Mouse (Mus musculus) liver, embryonic 12.5 days (tissue): ENCODE results near the gene Hnrnpa2b1. TPM values are rescaled to one million over a fixed set of nuclear protein-coding genes. Genes with fewer than 3 reads are reported as not detected.
A peak's percentile ranks its signal among the peaks of the same experiment; 100 is the strongest.

Experiments used
- ATAC-seq: fragments of 200-750 bp; cut with Nextera tagmentation; 2 replicates; pipeline ENCODE4 v1.8.0; 2017; ENCODE audit warnings: moderate number of reproducible peaks, mild to moderate bottlenecking, moderate library complexity
- H3K27ac ChIP-seq: fragments of 300-500 bp; sonication (generic); 2 replicates; pipeline ENCODE4 v1.5.1; 2016; ENCODE audit warnings: mild to moderate bottlenecking
- H3K27me3 ChIP-seq: fragments of 300-500 bp; sonication (generic); replicated peaks from 2 replicates; pipeline ENCODE4 v1.6.1; 2016; ENCODE audit warnings: mild to moderate bottlenecking, moderate library complexity
- H3K36me3 ChIP-seq: fragments of 300-500 bp; sonication (generic); 2 replicates; pipeline ENCODE4 v1.6.1; 2016; ENCODE audit warnings: mild to moderate bottlenecking, moderate library complexity
- H3K4me1 ChIP-seq: fragments of 300-500 bp; sonication (generic); 2 replicates; pipeline ENCODE4 v1.6.1; 2016
- H3K4me2 ChIP-seq: fragments of 300-500 bp; sonication (generic); 2 replicates; pipeline ENCODE4 v1.6.1; 2016; ENCODE audit warnings: mild to moderate bottlenecking, moderate library complexity
- H3K4me3 ChIP-seq: fragments of 300-500 bp; sonication (generic); 2 replicates; pipeline ENCODE4 v1.5.1; 2016; ENCODE audit warnings: mild to moderate bottlenecking, moderate library complexity
- H3K9ac ChIP-seq: fragments of 300-500 bp; sonication (generic); 2 replicates; pipeline ENCODE4 v1.6.1; 2016; ENCODE audit warnings: mild to moderate bottlenecking, moderate library complexity
- H3K9me3 ChIP-seq: fragments of 300-500 bp; sonication (generic); replicated peaks from 2 replicates; pipeline ENCODE4 v1.6.1; 2016; ENCODE audit warnings: mild to moderate bottlenecking, moderate library complexity
- WGBS: fragments of 180-500 bp; shearing (Covaris S2); methylation state at CpG from one replicate; pipeline ENCODE4 v1.1.7; 2016; ENCODE audit not compliant: insufficient replicate concordance; 5-methylcytosine and 5-hydroxymethylcytosine counted together
- polyA plus RNA-seq: library from polyadenylated mRNA; unstranded; fragments of >200 nt; fragmentation: Nextera tagmentation; extraction: Ambion mirVana; gene quantifications from 2 replicates; pipeline ENCODE4 v1.2.1, GENCODE M21; 2016

Gene Hnrnpa2b1
- 1,236 and 1,328 TPM in 2 replicates for polyA plus RNA-seq

GRCm38 (mm10) chr6:51469715-51470310, at the start of gene Hnrnpa2b1:
Gene Hnrnpa2b1 (minus strand): TSS chr6:51469894.
- Histone ChIP-seq H3K36me3 (peaks cover 62% of the 10 kb centered on the region), H3K9ac (peak within 1 kb of the TSS; percentile 93), H3K4me1 (peaks cover 44% of the 10 kb centered on the region), H3K27ac (peak within 1 kb of the TSS; percentile 98), H3K9me3 (no peaks in the 10 kb centered on the region), H3K27me3 (no peaks in the 10 kb centered on the region), H3K4me3 (peak within 1 kb of the TSS; percentile 94), H3K4me2 (peak within 1 kb of the TSS; percentile 63)
- peak; percentile 91 for ATAC-seq
- under 1% methylated on average over 63 of the region's 63 CpGs for WGBS

GRCm38 (mm10) chr6:51514860-51515259, 45.2 kb upstream of the Hnrnpa2b1 start:
- H3K4me1 ChIP-seq = no peaks in the 10 kb centered on the region
- H3K9me3 ChIP-seq = no peaks in the 10 kb centered on the region
- WGBS = 84% methylated on average over 7 of the region's 7 CpGs

GRCm38 (mm10) chr6:51513745-51514144, 44.1 kb upstream of the Hnrnpa2b1 start:
- H3K36me3 ChIP-seq = no peaks in the 10 kb centered on the region
- H3K9me3 ChIP-seq = no peaks in the 10 kb centered on the region
- ATAC-seq = no peak
- H3K9ac ChIP-seq = no peak overlapping the region
- H3K27me3 ChIP-seq = no peaks in the 10 kb centered on the region
- H3K4me2 ChIP-seq = no peak overlapping the region
- WGBS = 54% methylated on average over 3 of the region's 3 CpGs
- no peak overlapping the region for H3K27ac ChIP-seq
- H3K4me3 ChIP-seq = no peak overlapping the region
- 0 out of 2 replicates have a peak, but pooled peaks cover 5% of the 10 kb centered on the region for H3K4me1 ChIP-seq

More at GRCm38 (mm10) chr6:51514860-51515259, 45.2 kb upstream of the Hnrnpa2b1 start:
- no peaks in the 10 kb centered on the region for H3K36me3 ChIP-seq
- H3K27me3 ChIP-seq = no peaks in the 10 kb centered on the region
- no peak overlapping the region for H3K4me2 ChIP-seq
- no peak for ATAC-seq
- no peak overlapping the region for H3K4me3 ChIP-seq
- no peak overlapping the region for H3K9ac ChIP-seq
- no peak overlapping the region for H3K27ac ChIP-seq

GRCm38 (mm10) chr6:51510946-51511345, 41.3 kb upstream of the Hnrnpa2b1 start:
- WGBS = 48% methylated on average over 1 of the region's 1 CpGs
- H3K4me1 ChIP-seq = 0 out of 2 replicates have a peak, but pooled peaks cover 6% of the 10 kb centered on the region
- H3K9me3 ChIP-seq = no peaks in the 10 kb centered on the region
- no peak overlapping the region for H3K4me3 ChIP-seq
- H3K36me3 ChIP-seq = no peaks in the 10 kb centered on the region
- no peak overlapping the region for H3K9ac ChIP-seq
- H3K4me2 ChIP-seq = no peak overlapping the region
- no peaks in the 10 kb centered on the region for H3K27me3 ChIP-seq
- ATAC-seq = no peak
- no peak overlapping the region for H3K27ac ChIP-seq

- Histone ChIP-seq H3K9ac (no peak overlapping the region), H3K27ac (no peak overlapping the region), H3K9me3 (no peaks in the 10 kb centered on the region), H3K27me3 (no peaks in the 10 kb centered on the region), H3K36me3 (no peaks in the 10 kb centered on the region), H3K4me2 (0 out of 2 replicates have a peak overlapping the region, but pooled peaks have one; percentile 40), H3K4me1 (peaks cover 12% of the 10 kb centered on the region; the same call in 1 of the 2 replicates), H3K4me3 (no peak overlapping the region)
- ATAC-seq = no peak
- WGBS = 14% methylated on average over 5 of the region's 5 CpGs
Measured at GRCm38 (mm10) chr6:51510094-51510493, 40.4 kb upstream of the Hnrnpa2b1 start.

GRCm38 (mm10) chr6:51508750-51509648, 39.3 kb upstream of the Hnrnpa2b1 start:
- H3K27ac ChIP-seq = no peak overlapping the region
- ATAC-seq = peak; percentile 52; the same call in 1 of the 2 replicates
- no peak overlapping the region for H3K4me3 ChIP-seq
- no peaks in the 10 kb centered on the region for H3K9me3 ChIP-seq
- H3K4me2 ChIP-seq = peak overlapping the region; percentile 40
- H3K4me1 ChIP-seq = peaks cover 12% of the 10 kb centered on the region; the same call in 1 of the 2 replicates
- no peaks in the 10 kb centered on the region for H3K27me3 ChIP-seq
- no peaks in the 10 kb centered on the region for H3K36me3 ChIP-seq
- 17% methylated on average over 18 of the region's 18 CpGs for WGBS
- no peak overlapping the region for H3K9ac ChIP-seq

GRCm38 (mm10) chr6:51507556-51507955, 37.9 kb upstream of the Hnrnpa2b1 start:
- Histone ChIP-seq H3K4me2 (no peak overlapping the region), H3K27ac (no peak overlapping the region), H3K27me3 (no peaks in the 10 kb centered on the region), H3K9ac (no peak overlapping the region), H3K9me3 (no peaks in the 10 kb centered on the region), H3K4me3 (no peak overlapping the region), H3K36me3 (no peaks in the 10 kb centered on the region), H3K4me1 (peaks cover 12% of the 10 kb centered on the region; the same call in 1 of the 2 replicates)
- ATAC-seq = no peak
- WGBS = 70% methylated on average over 2 of the region's 2 CpGs

- Histone ChIP-seq H3K9me3 (no peaks in the 10 kb centered on the region), H3K4me2 (no peak overlapping the region), H3K9ac (no peak overlapping the region), H3K4me1 (peaks cover 12% of the 10 kb centered on the region; the same call in 1 of the 2 replicates), H3K4me3 (no peak overlapping the region), H3K36me3 (no peaks in the 10 kb centered on the region), H3K27ac (no peak overlapping the region), H3K27me3 (no peaks in the 10 kb centered on the region)
- ATAC-seq = no peak
- WGBS = 24% methylated on average over 1 of the region's 1 CpGs
Measured at GRCm38 (mm10) chr6:51505671-51506070, 36.0 kb upstream of the Hnrnpa2b1 start.

- H3K4me3 ChIP-seq = no peak overlapping the region
- WGBS = 53% methylated on average over 8 of the region's 8 CpGs
- no peaks in the 10 kb centered on the region for H3K27me3 ChIP-seq
- no peak overlapping the region for H3K4me2 ChIP-seq
- H3K9ac ChIP-seq = no peak overlapping the region
- H3K27ac ChIP-seq = no peak overlapping the region
- no peaks in the 10 kb centered on the region for H3K36me3 ChIP-seq
- ATAC-seq = no peak
- H3K9me3 ChIP-seq = no peaks in the 10 kb centered on the region
- H3K4me1 ChIP-seq = peaks cover 8% of the 10 kb centered on the region; the same call in 1 of the 2 replicates
Measured at GRCm38 (mm10) chr6:51497321-51498111, 27.8 kb upstream of the Hnrnpa2b1 start.

- Histone ChIP-seq H3K4me3 (no peak overlapping the region), H3K27me3 (no peaks in the 10 kb centered on the region), H3K4me2 (no peak overlapping the region), H3K36me3 (peaks cover under 1% of the 10 kb centered on the region; the same call in 1 of the 2 replicates), H3K4me1 (peaks cover 15% of the 10 kb centered on the region), H3K9me3 (peaks cover 9% of the 10 kb centered on the region), H3K27ac (no peak overlapping the region), H3K9ac (no peak overlapping the region)
- no peak for ATAC-seq
- 65% methylated on average over 2 of the region's 2 CpGs for WGBS
Measured at GRCm38 (mm10) chr6:51489787-51490186, 20.1 kb upstream of the Hnrnpa2b1 start.

GRCm38 (mm10) chr6:51486731-51487130, 17.0 kb upstream of the Hnrnpa2b1 start:
- no peaks in the 10 kb centered on the region for H3K27me3 ChIP-seq
- H3K4me3 ChIP-seq = no peak overlapping the region
- no peak overlapping the region for H3K4me2 ChIP-seq
- 0 out of 2 replicates have a peak overlapping the region, but pooled peaks have one; percentile 30 for H3K27ac ChIP-seq
- peaks cover 20% of the 10 kb centered on the region for H3K36me3 ChIP-seq
- H3K9ac ChIP-seq = no peak overlapping the region
- no peak for ATAC-seq
- WGBS = 76% methylated on average over 5 of the region's 5 CpGs
- peaks cover 15% of the 10 kb centered on the region for H3K4me1 ChIP-seq
- H3K9me3 ChIP-seq = peaks cover 9% of the 10 kb centered on the region
